Mouse (Mus musculus) left cerebral cortex, postnatal 10 days (tissue): Measurements from ENCODE around the gene Carf. TPM values are rescaled to one million over a fixed set of nuclear protein-coding genes. Genes with fewer than 3 reads are reported as not detected.
"Not testable (repeated sequence)": the region's sequence is repeated elsewhere in the genome, so short reads cannot be mapped to it uniquely, and the experiment has no call there.

ENCODE experiments used
- DNase-seq, 2 experiments: peaks; one replicate each; pipeline ENCODE4 v3.0.0; 2021 to 2022; ENCODE audit warnings: low spot score in 2 of 2, mixed read lengths in 1 of 2; ENCODE audit errors: extremely low spot score in 1 of 2
- intact Hi-C: fragments of 180-260 bp; cut with DNase I; formaldehyde crosslinking; loops from one replicate; pipeline ENCODE4 v1.15.1; 2025
- total RNA-seq, 2 experiments: library from RNA; stranded (reverse); gene quantifications; 2 replicates each; pipeline ENCODE4 v1.2.3; 2021

Carf gene
- total RNA-seq, 2 experiments from 2014 or later: 26.7 to 27.1 TPM

- no peak for DNase-seq
- intact Hi-C loops: no loop called here
Measured at GRCm38 (mm10) chr1:60173119-60173518, 75.1 kb downstream of the Carf start.

GRCm38 (mm10) chr1:60177814-60178213, 79.8 kb downstream of the Carf start:
- intact Hi-C loops, DNase-seq: not testable (repeated sequence)

- DNase-seq: no peak
- intact Hi-C loops: no loop called here
Measured at GRCm38 (mm10) chr1:60179376-60179775, 81.3 kb downstream of the Carf start.

- DNase-seq: peak; percentile 95 to 99
- intact Hi-C loops: no loop called here
Measured at GRCm38 (mm10) chr1:60179932-60180783, 82.1 kb downstream of the Carf start, which contains the start of gene Nbeal1. Gene Nbeal1, plus strand, starts transcription at chr1:60180599.

GRCm38 (mm10) chr1:60180784-60181221, 82.8 kb downstream of the Carf start:
- intact Hi-C loops: no loop called here
- DNase-seq: no peak

- DNase-seq: no peak
- intact Hi-C loops: no loop called here
Measured at GRCm38 (mm10) chr1:60188454-60188853, 90.4 kb downstream of the Carf start.

- no peak for DNase-seq
- intact Hi-C loops: no loop called here
Measured at GRCm38 (mm10) chr1:60196813-60197212, 98.8 kb downstream of the Carf start.

GRCm38 (mm10) chr1:60199006-60199405, 101.0 kb downstream of the Carf start:
- intact Hi-C loops: no loop called here
- DNase-seq: no peak

Other genes with a start within 250 kb of the Carf start
- 10 to 100 TPM; 59.0 to 59.5 TPM for gene Fam117b, start 185.2 kb upstream of the Carf start, total RNA-seq
- 10 to 100 TPM; 43.2 to 47.4 TPM for gene Ica1l, start 55.1 kb upstream of the Carf start, total RNA-seq
- gene Wdr12, start 398 bp downstream of the Carf start, total RNA-seq: 10 to 100 TPM; 27.1 to 33.0 TPM
- gene Nbeal1, start 82.4 kb downstream of the Carf start, total RNA-seq: 10 to 100 TPM; 15.5 to 19.0 TPM
- gene Cyp20a1, start 245.1 kb downstream of the Carf start, total RNA-seq: 10 to 100 TPM; 14.2 to 14.6 TPM